Mouse (Mus musculus): Measurements from ENCODE around the gene Ubl5. TPM values are rescaled to one million over a fixed set of nuclear protein-coding genes. Genes with fewer than 3 reads are reported as not detected.

The Ubl5 gene
- total RNA-seq, 2 experiments from 2014 or later: 287 to 295 TPM

GRCm38 (mm10) chr9:20696107-20696712 lies 53.5 kb downstream of the Ubl5 start:
- no peak for DNase-seq (ENCODE audit: low spot score in 2 of 2)

Other genes starting within 250 kb of the Ubl5 start
- gene Zfp26, start 182.7 kb upstream of the Ubl5 start, total RNA-seq (2021): 10 to 100 TPM; 21.2 to 26.0 TPM
- 10 to 100 TPM; 24.6 to 27.5 TPM for gene Zfp426, start 150.1 kb upstream of the Ubl5 start, total RNA-seq (2021)
- 10 to 100 TPM; 41.6 to 45.7 TPM for gene Zfp266, start 121.5 kb upstream of the Ubl5 start, total RNA-seq (2021)
- 10 to 100 TPM; 17.1 to 18.0 TPM for gene Zfp846, start 61.6 kb upstream of the Ubl5 start, total RNA-seq (2021)
- gene Fbxl12, start 1.9 kb downstream of the Ubl5 start, total RNA-seq (2021): 10 to 100 TPM; 22.5 to 22.7 TPM
- 10 to 100 TPM; 33.9 to 34.8 TPM for gene Pin1, start 9.2 kb downstream of the Ubl5 start, total RNA-seq (2021)
- gene Olfm2, start 103.5 kb downstream of the Ubl5 start, total RNA-seq (2021): 10 to 100 TPM; 32.0 to 38.5 TPM
- gene Col5a3, start 172.2 kb downstream of the Ubl5 start, total RNA-seq (2021): 1 to 10 TPM; 1.7 to 2.0 TPM
- gene Rdh8, start 175.6 kb downstream of the Ubl5 start, total RNA-seq (2021): not detected
- gene A230050P20Rik, start 225.8 kb downstream of the Ubl5 start, total RNA-seq (2021): 10 to 100 TPM; 66.8 to 70.4 TPM
- gene Angptl6, start 236.8 kb downstream of the Ubl5 start, total RNA-seq (2021): 10 to 100 TPM in 1 of 2 experiments, 1 to 10 TPM in 1; 9.9 to 10.6 TPM
- gene Ppan, start 245.3 kb downstream of the Ubl5 start, total RNA-seq (2021): 10 to 100 TPM; 24.1 to 25.3 TPM

Measured in layer of hippocampus, adult 18-20 months (tissue).